Mouse (Mus musculus): Measurements from ENCODE around the gene Ston1.

The Ston1 gene

DNA sequence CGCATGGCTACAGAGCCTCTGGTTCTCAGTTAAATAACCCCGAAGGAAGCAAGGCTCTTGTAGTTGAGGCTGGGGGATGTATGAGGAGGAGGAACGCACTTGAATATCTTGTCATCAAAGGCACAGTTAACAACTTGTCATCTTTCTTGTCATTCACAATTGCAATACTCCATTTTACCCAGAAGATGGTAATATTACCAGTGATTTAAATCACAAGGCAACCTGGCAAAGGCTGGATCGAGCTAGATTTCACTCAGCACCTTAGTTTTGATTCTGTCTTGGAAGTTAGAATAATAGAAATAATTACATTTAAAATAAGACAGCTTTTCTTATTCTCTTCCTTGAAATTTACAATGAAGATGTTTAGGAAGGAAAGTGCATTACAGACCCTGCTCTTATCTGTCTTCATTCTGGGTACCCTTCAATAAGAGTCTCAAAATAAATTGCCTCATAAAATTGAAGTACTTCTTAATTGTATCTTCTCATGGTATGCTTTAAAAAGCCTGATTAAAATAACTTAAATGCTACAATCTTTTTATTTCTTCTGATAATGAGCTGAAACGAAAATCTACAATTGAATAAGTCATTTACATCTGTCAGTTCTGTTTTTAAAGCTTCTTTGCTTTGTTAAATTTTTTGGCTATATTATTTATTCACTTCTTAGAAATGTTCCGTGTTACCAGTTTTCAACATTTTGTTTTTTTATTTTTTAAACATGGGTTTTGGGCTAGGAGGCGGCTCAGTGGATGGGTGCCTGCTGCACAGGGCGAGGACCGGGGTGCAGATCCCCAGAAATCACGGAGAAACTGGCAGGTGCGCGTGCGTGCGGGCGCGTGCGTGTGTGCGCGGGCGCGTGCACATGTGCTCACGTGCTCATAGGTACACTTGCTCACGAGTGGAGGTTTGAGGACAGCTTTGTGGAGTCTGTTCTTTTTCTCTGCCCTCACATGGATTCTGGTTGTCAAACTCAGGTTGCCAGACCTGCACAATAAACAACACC, 78.1 kb downstream of the Ston1 start:
- no peak for DNase-seq (ENCODE audit: low spot score in 2 of 2)

DNA sequence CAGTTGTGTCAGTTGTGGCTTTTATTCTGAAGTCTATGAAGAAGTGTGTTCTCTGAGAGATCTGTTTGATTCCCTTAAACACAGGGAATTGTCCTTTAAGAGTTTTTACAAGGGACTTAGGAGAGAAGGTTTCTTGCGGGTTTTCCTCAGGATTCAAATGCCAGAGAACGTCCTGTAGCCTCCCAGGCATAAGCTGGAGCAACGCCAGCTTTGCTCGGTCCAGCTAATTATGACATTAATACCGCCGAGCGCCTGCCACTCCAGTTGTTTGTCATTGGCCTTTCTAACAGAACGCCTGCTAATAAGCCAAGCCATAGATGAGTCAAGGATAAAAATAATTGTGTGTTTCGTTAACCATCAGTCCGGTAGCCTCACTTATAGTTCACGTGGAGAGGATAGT, 90.7 kb downstream of the Ston1 start:
- DNase-seq (ENCODE audit: low spot score in 2 of 2) = no peak

DNA sequence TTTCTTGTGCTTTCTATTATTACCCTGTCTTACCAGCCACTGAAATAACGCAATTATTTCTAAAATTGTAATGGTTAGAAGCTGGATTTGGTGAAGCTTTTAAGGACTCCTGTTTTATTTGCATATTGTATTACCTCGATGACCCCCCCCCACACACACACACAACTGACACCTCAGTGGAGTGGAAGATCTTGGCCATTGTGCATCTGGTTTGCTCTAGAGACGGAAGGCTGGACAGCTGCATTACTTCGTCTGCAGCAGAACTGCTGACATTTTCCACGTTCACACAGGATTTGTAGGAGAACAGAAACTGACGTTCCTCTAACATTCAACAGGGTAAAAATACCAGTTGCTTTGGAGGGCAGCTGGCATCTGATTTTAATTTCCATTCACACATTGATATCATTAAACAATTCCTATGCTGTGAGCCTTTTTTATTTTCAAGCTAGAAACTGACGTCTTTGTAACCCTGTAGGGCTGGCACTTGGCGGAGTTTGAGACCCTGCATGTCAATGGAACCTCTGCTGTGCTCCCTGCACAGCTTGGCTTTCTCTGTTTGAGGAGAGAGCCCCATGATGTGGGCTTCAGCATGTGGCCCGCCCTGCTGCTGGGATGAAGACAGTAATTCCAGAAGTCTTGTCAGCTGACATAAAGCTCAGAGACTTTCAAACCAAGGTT, 99.3 kb downstream of the Ston1 start:
- no peak for DNase-seq (ENCODE audit: low spot score in 2 of 2)

DNA sequence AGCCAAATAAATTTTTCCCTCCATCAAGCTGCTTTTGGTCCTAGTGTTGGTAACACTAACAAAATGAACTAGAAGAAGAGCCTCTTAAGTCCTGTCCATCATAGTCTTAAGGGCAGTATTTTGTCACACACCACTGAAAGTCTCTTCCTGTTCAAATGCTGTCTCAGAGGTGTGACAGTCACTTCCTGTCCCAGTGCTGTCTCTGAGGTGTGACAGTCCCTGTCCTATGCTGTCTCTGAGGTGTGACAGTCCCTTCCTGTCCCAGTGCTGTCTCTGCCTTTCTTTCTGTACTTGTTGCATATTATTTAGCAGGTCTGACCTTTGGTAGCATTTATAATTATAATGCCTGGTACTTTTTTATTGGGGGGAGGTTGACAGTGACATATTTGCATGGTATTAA, 103.4 kb downstream of the Ston1 start:
- peak; percentile 6 to 10 for DNase-seq (ENCODE audit: low spot score in 2 of 2)

DNA sequence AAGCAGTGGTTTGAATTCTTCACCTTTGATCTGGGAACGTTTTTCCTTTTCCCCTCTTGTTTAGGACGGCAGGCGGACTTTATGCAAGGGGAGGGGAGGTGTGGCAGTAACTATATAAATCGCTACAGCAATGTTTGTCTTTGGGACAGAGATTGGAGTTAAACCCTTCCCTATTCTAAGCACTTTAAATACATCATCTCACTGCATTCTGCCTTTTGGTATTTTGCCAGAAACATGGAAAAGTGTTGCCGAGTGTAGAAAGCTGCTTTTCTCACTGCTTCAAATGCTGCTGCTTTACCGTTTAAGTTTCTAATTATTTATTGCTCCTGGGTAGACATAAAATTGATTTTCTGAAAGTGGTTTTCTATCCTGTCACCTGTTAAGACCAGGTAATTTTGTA, 104.9 kb downstream of the Ston1 start:
- DNase-seq (ENCODE audit: low spot score in 2 of 2) = no peak

DNA sequence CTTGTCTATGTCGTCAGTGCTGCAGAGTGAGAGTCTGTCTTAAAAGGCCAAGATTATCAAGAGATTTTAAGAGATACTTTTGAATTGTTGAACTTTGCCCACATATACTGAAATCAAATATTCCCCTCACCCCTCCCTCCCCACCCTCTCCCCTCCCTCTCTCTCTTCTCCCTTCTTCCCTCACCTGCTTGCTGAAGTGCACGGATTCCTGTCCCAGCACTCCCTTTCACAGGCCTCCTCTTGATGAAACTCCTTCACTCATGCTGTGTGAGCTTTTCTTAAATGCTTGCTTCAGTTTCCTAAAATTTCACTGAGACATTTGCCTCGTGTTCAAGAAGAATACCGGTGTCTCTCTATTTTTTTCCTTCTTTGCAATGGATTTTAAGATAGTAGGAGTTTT, 105.6 kb downstream of the Ston1 start:
- DNase-seq (ENCODE audit: low spot score in 2 of 2) = no peak

DNA sequence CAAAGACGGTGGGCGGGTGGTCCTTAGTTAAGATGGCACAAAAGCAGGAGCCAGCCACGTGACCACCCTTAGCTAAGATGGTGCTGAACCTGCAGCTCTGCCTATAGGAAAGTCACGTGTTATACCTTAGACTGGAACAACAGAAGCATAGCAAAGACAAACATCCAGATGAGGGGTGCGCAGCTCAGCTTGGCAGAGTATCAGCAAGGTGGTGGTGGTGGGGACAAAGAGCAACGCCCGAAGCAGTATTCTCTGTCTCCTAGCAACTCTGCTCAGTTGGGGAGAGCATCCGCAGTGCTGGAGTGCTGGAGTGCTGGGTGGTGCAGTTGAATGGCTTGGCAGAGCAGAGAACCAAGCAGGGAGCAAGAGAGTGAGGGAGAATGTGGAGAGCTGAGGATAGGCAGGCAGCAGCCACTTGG, 108.8 kb downstream of the Ston1 start:
- DNase-seq (ENCODE audit: low spot score in 2 of 2) = no peak

Measured in spleen, postnatal 36 days (tissue).